Mouse (Mus musculus) ES-E14 (cell line): ENCODE data around the gene Coq8a. TPM values are rescaled to one million over a fixed set of nuclear protein-coding genes. Genes with fewer than 3 reads are reported as not detected.

Experiments
- DNase-seq: peaks from one replicate; pipeline ENCODE4 v3.0.0-alpha.2; 2013; ENCODE audit warnings: low read depth, low spot score
- H3K27ac ChIP-seq: 2 replicates; pipeline ENCODE4 v1.5.1; 2012; ENCODE audit warnings: low read depth, mild to moderate bottlenecking, low read length, moderate library complexity, mixed read lengths; ENCODE audit not compliant: poor library complexity, insufficient read depth, severe bottlenecking
- H3K36me3 ChIP-seq: 2 replicates; pipeline ENCODE4 v1.6.1; 2012; ENCODE audit warnings: mild to moderate bottlenecking, low read length, moderate library complexity, mixed read lengths; ENCODE audit not compliant: control insufficient read depth, poor library complexity, insufficient read depth, severe bottlenecking
- H3K4me1 ChIP-seq, 2 experiments: fragments of 150-350 bp in 1 of 2; sonication (generic) in 1 of 2; 2 replicates each; pipeline ENCODE4 v1.6.1; 2012; ENCODE audit warnings: low read length in 2 of 2, mild to moderate bottlenecking in 1 of 2, mixed read lengths in 1 of 2; ENCODE audit not compliant: control insufficient read depth in 2 of 2, insufficient read depth in 2 of 2, poor library complexity in 1 of 2
- H3K4me3 ChIP-seq, 2 experiments: fragments of 150-350 bp in 1 of 2; sonication (generic) in 1 of 2; 2 replicates each; pipeline ENCODE4 v1.5.1; 2012; ENCODE audit warnings: low read length in 2 of 2, low read depth in 1 of 2, mild to moderate bottlenecking in 1 of 2, mixed read lengths in 1 of 2; ENCODE audit not compliant: insufficient read depth in 1 of 2, poor library complexity in 1 of 2, severe bottlenecking in 1 of 2
- H3K9ac ChIP-seq: 2 replicates; pipeline ENCODE4 v1.6.1; 2012; ENCODE audit warnings: low read depth, mild to moderate bottlenecking, low read length, mixed read lengths; ENCODE audit not compliant: poor library complexity, insufficient read depth, severe bottlenecking
- H3K9me3 ChIP-seq: fragments of 150-350 bp; sonication (generic); 2 replicates; pipeline ENCODE4 v1.6.1; 2012; ENCODE audit warnings: low read depth, mild to moderate bottlenecking, low read length; ENCODE audit not compliant: control insufficient read depth, insufficient read depth
- CHD2 ChIP-seq: IDR thresholded peaks from 2 replicates; pipeline ENCODE4 v1.6.1; 2014; ENCODE audit warnings: mild to moderate bottlenecking, low read depth, low read length, inconsistent platforms
- HCFC1 ChIP-seq: IDR thresholded peaks from 2 replicates; pipeline ENCODE4 v1.6.1; 2012; ENCODE audit warnings: low read length, inconsistent platforms, borderline replicate concordance; ENCODE audit not compliant: insufficient read depth
- MAFK ChIP-seq: IDR thresholded peaks from 2 replicates; pipeline ENCODE4 v1.6.1; 2014; ENCODE audit warnings: mild to moderate bottlenecking, low read depth, low read length, inconsistent platforms; ENCODE audit not compliant: insufficient read depth
- ZC3H11A ChIP-seq: IDR thresholded peaks from 2 replicates; pipeline ENCODE4 v1.6.1; 2012; ENCODE audit warnings: low read depth, mild to moderate bottlenecking, inconsistent platforms, low read length, borderline replicate concordance
- ZNF384 ChIP-seq: IDR thresholded peaks from 2 replicates; pipeline ENCODE4 v1.6.1; 2012; ENCODE audit warnings: low read depth, low read length, inconsistent platforms
- in situ Hi-C, 2 experiments: fragments of 600-800 bp; cut with MboI; formaldehyde crosslinking; loops; one replicate each; pipeline ENCODE4 v1.15.1; 2025; ENCODE audit warnings: low sequenced_read_pairs in 2 of 2, inconsistent platforms in 1 of 2; ENCODE audit not compliant: unreplicated experiment in 2 of 2
- total RNA-seq: library from RNA; depleted of rRNA; stranded (reverse); fragments of 300-350 nt; gene quantifications from 2 replicates; pipeline ENCODE4 v1.2.3, GENCODE M21; 2012

Gene Coq8a
- total RNA-seq, 1 experiment, result 8.3 TPM

DNA sequence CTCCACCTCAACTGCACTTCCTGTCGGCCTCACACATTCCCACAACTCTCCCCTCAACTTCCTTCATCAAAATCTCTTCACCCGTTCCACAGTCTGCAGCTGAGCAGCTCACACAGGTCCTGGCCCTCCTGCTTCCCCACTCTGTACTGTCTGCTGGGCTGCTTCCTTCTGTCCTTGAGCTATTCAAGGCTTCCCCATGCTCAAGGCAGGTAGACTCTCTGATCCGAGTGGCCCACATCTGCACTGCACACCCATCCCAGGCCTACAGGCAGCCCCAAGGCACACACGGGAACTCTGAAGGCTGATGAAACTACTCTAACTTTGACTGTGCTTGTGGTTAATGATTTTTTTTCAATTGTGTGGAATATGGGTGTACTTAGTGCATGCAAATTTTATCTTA, 6.5 kb downstream of the Coq8a start:
- H3K36me3 ChIP-seq, result no peaks in the 10 kb centered on the region
- DNase-seq, result no peak
- peaks cover 1 to 13% of the 10 kb centered on the region in 2 experiments; a peak in 1 of 4 replicates for H3K4me1 ChIP-seq
- no peak overlapping the region for H3K27ac ChIP-seq
- no peaks in the 10 kb centered on the region for H3K9me3 ChIP-seq
- in situ Hi-C loops, result no loop called here
- no peak for TF ChIP-seq HCFC1
- no peak for TF ChIP-seq ZNF384
- TF ChIP-seq CHD2, result no peak
- no peak for TF ChIP-seq MAFK
- no peak for TF ChIP-seq ZC3H11A
- H3K4me3 ChIP-seq, result no peak overlapping the region
- no peak overlapping the region for H3K9ac ChIP-seq

DNA sequence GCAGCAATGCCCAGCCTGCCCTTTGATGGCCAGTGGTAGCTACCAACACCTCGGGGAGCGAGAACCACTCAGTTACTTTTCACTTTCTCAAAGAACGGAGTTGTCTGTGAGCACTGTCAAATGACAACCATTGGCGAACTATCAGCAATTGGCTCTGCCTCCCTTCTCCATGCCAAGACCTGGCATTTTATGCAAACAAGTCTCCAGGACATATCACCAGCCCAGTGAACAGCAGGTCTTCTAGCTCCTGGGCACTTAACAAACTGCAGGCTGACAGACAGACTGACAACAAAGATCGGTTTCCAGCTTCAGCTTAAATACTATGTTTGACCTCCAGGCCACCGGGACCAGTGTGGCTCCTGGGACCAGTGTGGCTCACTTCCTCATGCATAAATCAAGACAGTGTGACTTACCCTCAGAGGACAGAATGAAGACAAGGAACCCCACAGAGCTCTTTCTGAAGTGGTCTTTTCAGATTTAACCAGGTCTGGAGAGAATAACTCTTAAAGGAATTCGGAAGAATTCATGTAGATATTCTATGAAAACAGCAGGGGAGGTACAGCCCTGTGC, 7.7 kb downstream of the Coq8a start:
- Histone ChIP-seq H3K4me3 (no peak overlapping the region), H3K36me3 (no peaks in the 10 kb centered on the region), H3K27ac (no peak overlapping the region), H3K9ac (no peak overlapping the region), H3K9me3 (no peaks in the 10 kb centered on the region), H3K4me1 (peaks cover 1 to 13% of the 10 kb centered on the region in 2 experiments; a peak in 1 of 4 replicates)
- DNase-seq, result no peak
- in situ Hi-C loops, result no loop called here
- TF ChIP-seq CHD2 (no peak), ZC3H11A (no peak), ZNF384 (no peak), HCFC1 (no peak), MAFK (no peak)

DNA sequence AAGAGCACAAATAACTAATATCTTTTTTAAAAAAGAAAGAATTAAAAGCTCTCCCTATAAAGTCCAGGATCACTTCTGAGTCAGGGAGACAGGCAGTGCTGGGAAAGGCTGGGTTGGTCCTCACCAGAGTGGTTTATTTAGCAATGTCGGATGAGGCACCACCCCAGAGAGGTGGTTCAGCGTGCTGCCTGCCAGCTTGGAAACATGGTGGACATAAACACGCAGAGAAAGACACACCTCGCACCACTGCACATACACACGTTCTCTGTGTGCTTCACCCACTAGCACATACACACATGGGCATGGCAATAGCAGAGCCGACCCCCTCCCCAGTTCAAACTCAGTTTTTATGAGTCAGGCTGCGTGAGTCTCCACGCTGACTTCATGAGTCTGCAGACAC, 8.3 kb downstream of the Coq8a start:
- Histone ChIP-seq H3K36me3 (no peaks in the 10 kb centered on the region), H3K27ac (no peak overlapping the region; the same call in 1 of the 2 replicates), H3K4me3 (no peak overlapping the region), H3K9ac (no peak overlapping the region), H3K4me1 (peaks cover 1 to 11% of the 10 kb centered on the region in 2 experiments; a peak in 1 of 4 replicates), H3K9me3 (no peaks in the 10 kb centered on the region)
- TF ChIP-seq ZNF384 (no peak), HCFC1 (no peak), ZC3H11A (no peak), MAFK (no peak), CHD2 (no peak)
- in situ Hi-C loops, result no loop called here
- no peak for DNase-seq

DNA sequence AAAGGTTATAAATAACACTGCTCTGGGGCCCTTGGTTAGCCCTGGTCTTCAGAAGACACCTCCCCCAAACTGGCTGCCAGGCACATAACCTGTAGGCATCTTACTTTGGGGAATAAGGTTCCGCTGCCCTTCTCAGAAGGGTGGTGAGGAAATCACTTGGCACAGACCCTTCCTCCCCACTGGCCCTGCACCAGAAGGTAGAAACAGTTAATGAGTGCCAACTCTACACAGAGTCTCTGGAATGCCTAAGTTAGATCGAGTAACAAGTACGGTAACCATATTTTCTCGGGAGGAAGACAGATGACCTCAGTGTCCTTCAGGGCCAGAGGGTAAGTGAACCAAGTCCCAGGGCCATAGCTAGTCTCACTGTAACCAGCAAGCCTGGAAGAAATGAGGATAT, 10.5 kb downstream of the Coq8a start:
- in situ Hi-C loops, result no loop called here
- no peaks in the 10 kb centered on the region for H3K36me3 ChIP-seq
- no peak overlapping the region for H3K27ac ChIP-seq
- no peak for TF ChIP-seq CHD2
- no peak for TF ChIP-seq ZC3H11A
- TF ChIP-seq MAFK, result no peak
- no peak for TF ChIP-seq HCFC1
- TF ChIP-seq ZNF384, result no peak
- no peak for DNase-seq
- no peaks in the 10 kb centered on the region for H3K9me3 ChIP-seq
- H3K4me3 ChIP-seq, result no peak overlapping the region
- H3K9ac ChIP-seq, result no peak overlapping the region
- peaks cover 1 to 5% of the 10 kb centered on the region in 2 experiments; a peak in 1 of 4 replicates for H3K4me1 ChIP-seq

DNA sequence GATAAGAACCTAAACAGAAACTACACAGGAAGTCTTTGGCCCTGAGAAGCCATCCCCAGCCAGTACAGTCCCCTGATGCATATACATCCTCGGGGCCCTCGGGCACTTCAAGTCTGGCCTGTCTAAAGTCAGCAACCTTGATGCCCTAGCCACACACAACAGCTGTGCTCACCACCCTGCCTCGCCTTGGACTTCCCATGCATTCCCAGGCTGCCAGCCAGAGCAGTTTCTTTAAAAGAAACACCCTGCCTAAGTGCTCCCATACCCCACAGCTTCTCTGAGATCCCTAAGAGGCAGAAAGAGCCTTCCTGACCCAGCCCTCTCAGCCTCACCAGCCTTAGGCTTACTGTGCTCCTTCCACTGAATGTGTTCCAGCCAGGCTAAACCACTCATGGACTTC, 13.0 kb downstream of the Coq8a start:
- Histone ChIP-seq H3K4me3 (no peak overlapping the region), H3K9ac (no peak overlapping the region), H3K9me3 (no peaks in the 10 kb centered on the region), H3K36me3 (no peaks in the 10 kb centered on the region), H3K4me1 (no peaks in the 10 kb centered on the region), H3K27ac (no peak overlapping the region)
- in situ Hi-C loops, result no loop called here
- DNase-seq, result no peak
- TF ChIP-seq HCFC1 (no peak), ZC3H11A (no peak), MAFK (no peak), CHD2 (no peak), ZNF384 (no peak)
